Mouse (Mus musculus) adrenal gland, adult 8-10 months (tissue): Measurements from ENCODE around the gene Gli3. TPM values are rescaled to one million over a fixed set of nuclear protein-coding genes. Genes with fewer than 3 reads are reported as not detected.

ENCODE experiments used
- DNase-seq: peaks from one replicate; pipeline ENCODE4 v3.0.0; 2022
- total RNA-seq, 4 experiments: library from RNA; stranded (reverse); gene quantifications; 2 replicates each; pipeline ENCODE4 v1.2.4; 2022

The Gli3 gene
- total RNA-seq, 4 experiments from 2014 or later, result 4.4 to 7.1 (median 5.9) TPM

GRCm38 (mm10) chr13:15495820-15496219 lies 32.8 kb downstream of the Gli3 start:
- no peak for DNase-seq

GRCm38 (mm10) chr13:15498338-15498737 lies 35.3 kb downstream of the Gli3 start:
- no peak for DNase-seq

- no peak for DNase-seq
Measured at GRCm38 (mm10) chr13:15510925-15511324, 47.9 kb downstream of the Gli3 start.

- DNase-seq, result no peak
Measured at GRCm38 (mm10) chr13:15513114-15513513, 50.1 kb downstream of the Gli3 start.

- no peak for DNase-seq
Measured at GRCm38 (mm10) chr13:15514082-15514481, 51.0 kb downstream of the Gli3 start.

GRCm38 (mm10) chr13:15517048-15517760 lies 54.2 kb downstream of the Gli3 start:
- no peak for DNase-seq

GRCm38 (mm10) chr13:15520353-15520752 lies 57.3 kb downstream of the Gli3 start:
- no peak for DNase-seq

- DNase-seq, result no peak
Measured at GRCm38 (mm10) chr13:15522153-15522552, 59.1 kb downstream of the Gli3 start.

- no peak for DNase-seq
Measured at GRCm38 (mm10) chr13:15524208-15524607, 61.2 kb downstream of the Gli3 start.

GRCm38 (mm10) chr13:15526691-15527090 lies 63.7 kb downstream of the Gli3 start:
- DNase-seq, result no peak

- DNase-seq, result no peak
Measured at GRCm38 (mm10) chr13:15531568-15531967, 68.5 kb downstream of the Gli3 start.

GRCm38 (mm10) chr13:15537206-15537605 lies 74.2 kb downstream of the Gli3 start:
- no peak for DNase-seq

- no peak for DNase-seq
Measured at GRCm38 (mm10) chr13:15537611-15538010, 74.6 kb downstream of the Gli3 start.

- DNase-seq, result no peak
Measured at GRCm38 (mm10) chr13:15538389-15538788, 75.4 kb downstream of the Gli3 start.

GRCm38 (mm10) chr13:15542053-15542452 lies 79.0 kb downstream of the Gli3 start:
- DNase-seq, result peak; percentile 33

- DNase-seq, result no peak
Measured at GRCm38 (mm10) chr13:15543169-15543887, 80.3 kb downstream of the Gli3 start.

GRCm38 (mm10) chr13:15543888-15544640 lies 81.0 kb downstream of the Gli3 start:
- no peak for DNase-seq

- no peak for DNase-seq
Measured at GRCm38 (mm10) chr13:15545346-15545896, 82.4 kb downstream of the Gli3 start.

GRCm38 (mm10) chr13:15546258-15546657 lies 83.2 kb downstream of the Gli3 start:
- no peak for DNase-seq

GRCm38 (mm10) chr13:15549466-15549865 lies 86.4 kb downstream of the Gli3 start:
- DNase-seq, result no peak

GRCm38 (mm10) chr13:15550027-15550602 lies 87.1 kb downstream of the Gli3 start:
- DNase-seq, result no peak

- no peak for DNase-seq
Measured at GRCm38 (mm10) chr13:15550731-15551130, 87.7 kb downstream of the Gli3 start.

- DNase-seq, result no peak
Measured at GRCm38 (mm10) chr13:15552009-15552408, 89.0 kb downstream of the Gli3 start.
